Mouse (Mus musculus) MEL-GATA-1-ER (cell line): ENCODE results near the gene Tmem35b.

Source experiments
- DNase-seq: peaks from one replicate; pipeline ENCODE4 v3.0.0-alpha.2; 2012; ENCODE audit warnings: low read depth; ENCODE audit errors: extremely low read depth

Gene Tmem35b

DNA sequence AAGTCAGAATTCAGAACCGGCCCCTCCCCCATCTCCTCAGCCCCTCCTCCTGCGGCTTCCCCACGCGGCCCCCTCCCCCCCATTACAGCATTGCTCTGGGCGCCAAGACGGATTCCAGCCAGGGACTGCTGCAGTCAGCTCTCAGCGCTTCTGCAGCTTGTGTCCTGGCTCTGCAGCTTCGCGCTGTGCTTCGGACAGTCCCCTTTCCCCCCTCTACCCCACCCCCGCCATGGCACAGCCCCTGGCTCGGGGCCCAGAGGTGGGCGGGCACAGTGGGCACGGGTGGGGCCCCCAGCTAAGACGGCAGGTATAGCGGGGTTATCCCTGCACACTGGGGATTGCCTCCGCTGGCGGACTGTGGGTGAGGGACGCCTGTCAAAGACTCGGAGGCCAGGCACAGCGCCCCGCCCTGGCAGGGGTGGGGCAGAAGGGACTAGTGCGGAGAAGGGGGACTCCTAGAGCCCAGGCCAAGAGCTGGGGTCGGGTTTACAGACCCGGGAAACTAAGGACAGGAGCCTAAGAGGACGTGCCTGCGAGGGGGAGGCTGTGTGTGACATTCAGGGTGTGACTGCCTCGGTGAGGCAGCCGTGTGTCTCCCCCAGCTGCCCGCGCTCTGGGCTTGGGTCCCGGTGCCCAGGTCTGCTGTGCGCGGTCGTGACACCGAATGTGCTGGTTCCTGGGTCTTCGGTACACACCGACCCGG is 44.9 kb downstream of the Tmem35b start:
- DNase-seq = no peak

DNA sequence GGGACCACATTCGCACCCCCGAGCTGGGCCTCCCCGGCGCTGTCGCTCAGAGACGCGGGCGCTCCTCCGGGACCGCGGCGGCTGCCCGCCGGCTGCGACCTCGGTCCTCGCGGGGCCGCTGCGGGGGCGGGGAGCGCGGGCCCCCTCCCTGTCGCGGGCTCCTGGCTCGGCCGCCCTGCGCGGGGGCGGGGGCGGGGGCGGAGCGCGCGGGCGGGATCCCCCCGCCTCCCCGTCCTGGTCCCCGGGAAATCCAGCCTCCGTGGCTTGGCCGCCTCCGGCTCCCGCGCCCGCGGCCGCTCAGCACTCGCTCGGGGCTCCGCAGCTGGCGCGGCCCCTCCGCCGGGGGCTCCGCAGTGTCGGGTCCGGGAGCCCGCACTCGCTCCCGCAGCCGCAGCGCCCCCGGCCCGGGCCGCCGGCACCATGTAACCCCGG is 45.4 kb downstream of the Tmem35b start, which contains the start of gene Dlgap3:
Gene Dlgap3, plus strand, starts transcription at position 291 of the 432 bp plus-strand sequence.
- DNase-seq = no peak

- no peak for DNase-seq
Observed at GRCm38 (mm10) chr4:127169346-127170221, 46.1 kb downstream of the Tmem35b start.

- DNase-seq = no peak
Observed at GRCm38 (mm10) chr4:127170866-127171265, 47.4 kb downstream of the Tmem35b start.

- no peak for DNase-seq
Observed at GRCm38 (mm10) chr4:127171341-127171905, 47.9 kb downstream of the Tmem35b start.

- no peak for DNase-seq
Observed at GRCm38 (mm10) chr4:127172119-127172518, 48.6 kb downstream of the Tmem35b start.

DNA sequence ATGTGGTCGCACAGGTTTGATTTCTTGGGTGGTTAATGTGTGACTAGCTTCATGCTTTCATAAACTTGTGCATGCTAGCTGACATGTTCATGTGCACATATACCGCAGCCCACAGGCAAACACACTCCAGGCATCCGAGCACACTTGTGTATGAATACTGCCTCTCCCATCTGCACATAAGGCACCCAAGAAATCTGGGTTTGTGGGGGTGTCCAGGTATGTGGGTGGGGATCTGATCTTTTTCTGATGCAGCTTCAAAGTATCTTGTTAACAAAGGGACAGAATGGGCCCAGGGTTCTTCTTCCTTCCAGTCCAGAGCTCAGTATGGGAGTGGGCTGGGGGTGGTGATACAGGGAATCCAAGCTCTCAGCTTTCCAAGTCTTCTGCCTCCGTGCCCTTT is 49.1 kb downstream of the Tmem35b start:
- DNase-seq = no peak

- no peak for DNase-seq
Observed at GRCm38 (mm10) chr4:127173461-127173860, 50.0 kb downstream of the Tmem35b start.

GRCm38 (mm10) chr4:127174075-127174899 is 50.8 kb downstream of the Tmem35b start:
- no peak for DNase-seq

GRCm38 (mm10) chr4:127174900-127175278 is 51.4 kb downstream of the Tmem35b start:
- DNase-seq = no peak

DNA sequence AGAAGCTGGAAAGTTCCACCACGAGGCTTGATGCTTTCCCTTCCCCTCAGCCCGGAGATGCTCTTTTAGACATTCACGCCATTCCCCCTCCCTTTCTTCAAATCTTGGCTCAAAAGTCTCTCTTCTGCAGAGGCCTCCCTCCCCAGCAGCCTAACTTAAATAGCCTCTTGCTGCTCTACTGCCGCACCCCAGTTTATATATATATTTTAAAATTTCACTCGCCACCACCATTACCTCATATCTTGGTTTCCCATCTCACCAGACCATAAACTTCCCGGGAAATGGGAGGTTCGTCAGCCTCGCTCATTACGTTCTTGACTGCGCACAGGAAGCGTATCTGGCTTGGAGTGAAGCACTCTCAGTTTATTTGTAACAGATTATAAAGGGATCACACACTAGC is 54.5 kb downstream of the Tmem35b start:
- DNase-seq = no peak

DNA sequence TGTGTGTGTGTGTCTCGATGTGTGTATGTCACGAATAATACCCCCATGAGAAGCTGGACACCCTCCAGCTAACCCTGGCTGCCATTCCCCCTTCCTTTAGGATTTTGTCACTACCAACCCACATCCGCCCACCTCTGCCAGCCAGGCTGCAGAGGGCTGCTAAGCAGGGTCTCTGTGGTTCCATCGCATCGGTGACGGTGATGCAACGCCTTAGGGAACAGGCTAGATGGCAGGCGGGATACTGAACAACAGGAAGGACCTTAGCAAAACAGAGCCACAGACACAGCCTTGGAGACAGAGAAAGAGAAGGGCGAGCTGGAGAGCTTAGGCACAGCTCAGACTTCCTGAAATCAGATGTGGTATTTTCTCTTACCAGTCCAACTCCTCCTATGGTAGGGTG is 55.2 kb downstream of the Tmem35b start:
- no peak for DNase-seq
